Mouse (Mus musculus) MEL (cell line): ENCODE measurements at regions not wholly inside any gene's neighbourhood (a gene's known extent, or its start where the extent isn't known, plus 50 kb on each side); places are given as distances from the start of the nearest gene placed in this dataset.

Experiments used
- CTCF ChIP-seq, 3 experiments: IDR thresholded peaks in 2 of 3; conservative IDR thresholded peaks in 1 of 3; 2 replicates each; pipeline ENCODE4 v1.5.1; 2011 to 2012; ENCODE audit warnings: low read length in 3 of 3, low read depth in 2 of 3, mild to moderate bottlenecking in 2 of 3, improper control_type of control experiment in 1 of 3, inconsistent platforms in 1 of 3, mixed read lengths in 1 of 3, moderate library complexity in 1 of 3; ENCODE audit not compliant: control insufficient read depth in 1 of 3, insufficient read depth in 1 of 3, poor library complexity in 1 of 3, severe bottlenecking in 1 of 3
- E2F4 ChIP-seq: IDR thresholded peaks from 2 replicates; pipeline ENCODE4 v1.6.1; 2011; ENCODE audit warnings: low read depth, low read length, improper control_type of control experiment, borderline replicate concordance
- EP300 ChIP-seq, 2 experiments: IDR thresholded peaks; 2 replicates each; pipeline ENCODE4 v1.6.1; 2011; ENCODE audit warnings: improper control_type of control experiment in 2 of 2, low read length in 2 of 2, low read depth in 1 of 2, mild to moderate bottlenecking in 1 of 2
- ETS1 ChIP-seq: IDR thresholded peaks from 2 replicates; pipeline ENCODE4 v1.6.1; 2012; ENCODE audit warnings: low read depth, mild to moderate bottlenecking, inconsistent platforms, low read length, improper control_type of control experiment, moderate library complexity
- GATA1 ChIP-seq: IDR thresholded peaks from 2 replicates; pipeline ENCODE4 v1.6.1; 2011; ENCODE audit warnings: low read depth, low read length, improper control_type of control experiment
- HCFC1 ChIP-seq: IDR thresholded peaks from 2 replicates; pipeline ENCODE4 v1.6.1; 2012; ENCODE audit warnings: low read depth, mild to moderate bottlenecking, inconsistent platforms, low read length, improper control_type of control experiment, moderate library complexity
- MAX ChIP-seq: IDR thresholded peaks from 2 replicates; pipeline ENCODE4 v1.6.1; 2011; ENCODE audit warnings: low read length, improper control_type of control experiment
- MAZ ChIP-seq: IDR thresholded peaks from 2 replicates; pipeline ENCODE4 v1.6.1; 2012; ENCODE audit warnings: low read depth, mild to moderate bottlenecking, inconsistent platforms, low read length, improper control_type of control experiment
- MXI1 ChIP-seq: IDR thresholded peaks from 2 replicates; pipeline ENCODE4 v1.6.1; 2011; ENCODE audit warnings: mild to moderate bottlenecking, low read depth, low read length, improper control_type of control experiment
- POLR2A ChIP-seq, 2 experiments: IDR thresholded peaks; 2 replicates each; pipeline ENCODE4 v1.6.1; 2011 to 2012; ENCODE audit warnings: low read length in 2 of 2, mild to moderate bottlenecking in 2 of 2, control low read depth in 1 of 2, improper control_type of control experiment in 1 of 2, low read depth in 1 of 2, moderate library complexity in 1 of 2; ENCODE audit not compliant: control insufficient read depth in 1 of 2, insufficient read depth in 1 of 2, poor library complexity in 1 of 2
- RAD21 ChIP-seq: IDR thresholded peaks from 2 replicates; pipeline ENCODE4 v1.6.1; 2011; ENCODE audit warnings: mild to moderate bottlenecking, low read depth, low read length, improper control_type of control experiment
- SMC3 ChIP-seq: IDR thresholded peaks from 2 replicates; pipeline ENCODE4 v1.6.1; 2011; ENCODE audit warnings: low read depth, low read length, improper control_type of control experiment
- TAL1 ChIP-seq: IDR thresholded peaks from 2 replicates; pipeline ENCODE4 v1.6.1; 2012; ENCODE audit warnings: mild to moderate bottlenecking, inconsistent platforms, low read length, moderate library complexity, mixed read lengths
- TBP ChIP-seq: IDR thresholded peaks from 2 replicates; pipeline ENCODE4 v1.8.0; 2011; ENCODE audit warnings: low read depth, low read length, improper control_type of control experiment

DNA sequence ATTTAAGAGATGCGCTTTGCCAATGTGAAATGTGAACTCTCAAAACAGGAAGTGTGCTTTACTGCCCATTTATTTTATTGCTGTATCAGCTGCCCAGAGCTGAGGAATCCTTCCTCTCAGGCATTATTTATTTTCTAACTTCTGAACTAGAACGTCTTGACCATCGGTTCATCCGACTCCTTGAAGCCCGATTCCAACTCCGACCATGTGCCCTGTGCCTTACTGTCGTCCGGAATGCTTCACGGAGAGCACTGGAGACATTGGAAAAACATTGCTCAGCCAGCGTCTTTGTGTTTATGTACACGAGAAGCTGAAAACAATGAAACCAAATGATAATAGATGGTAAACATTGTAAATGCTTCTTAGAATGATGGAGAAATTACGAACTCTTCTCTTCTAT, 145.7 kb downstream of the Rdh14 start:
- TF ChIP-seq POLR2A (IDR thresholded peaks at IDR 0.05; ENCODE audit: control insufficient read depth in 1 of 2, insufficient read depth in 1 of 2, low read depth in 1 of 2, low read length in 2 of 2, poor library complexity in 1 of 2) (no peak), CTCF (IDR thresholded peaks at IDR 0.05 in 2 of 3, conservative IDR thresholded peaks at IDR 0.05 in 1 of 3; ENCODE audit: control insufficient read depth in 1 of 3, insufficient read depth in 1 of 3, low read depth in 2 of 3, low read length in 3 of 3, poor library complexity in 1 of 3, severe bottlenecking in 1 of 3) (no peak), TBP (no peak), GATA1 (no peak), HCFC1 (no peak), MAZ (no peak), SMC3 (no peak), RAD21 (no peak), E2F4 (no peak), MAX (no peak), EP300 (IDR thresholded peaks at IDR 0.05; ENCODE audit: low read depth in 1 of 2, low read length in 2 of 2) (no peak), MXI1 (no peak), TAL1 (no peak), ETS1 (no peak)
